Mouse (Mus musculus): ENCODE data around the gene Uhrf1.

- TF ChIP-seq CTCF (IDR thresholded peaks at IDR 0.05; ENCODE audit: low read depth), result no peak
- TF ChIP-seq EP300 (IDR thresholded peaks at IDR 0.05; ENCODE audit: low read depth), result no peak
Observed at GRCm38 (mm10) chr17:56348586-56348985, 45.5 kb downstream of the Uhrf1 start.

Measured in liver, embryonic 14.5 days (tissue).